Mouse (Mus musculus): ENCODE measurements around the gene Tmem102. TPM values are rescaled to one million over a fixed set of nuclear protein-coding genes. Genes with fewer than 3 reads are reported as not detected.

Tmem102 gene
- total and polyA plus RNA-seq, 3 experiments = 0.08 TPM; not detected in 2

DNA sequence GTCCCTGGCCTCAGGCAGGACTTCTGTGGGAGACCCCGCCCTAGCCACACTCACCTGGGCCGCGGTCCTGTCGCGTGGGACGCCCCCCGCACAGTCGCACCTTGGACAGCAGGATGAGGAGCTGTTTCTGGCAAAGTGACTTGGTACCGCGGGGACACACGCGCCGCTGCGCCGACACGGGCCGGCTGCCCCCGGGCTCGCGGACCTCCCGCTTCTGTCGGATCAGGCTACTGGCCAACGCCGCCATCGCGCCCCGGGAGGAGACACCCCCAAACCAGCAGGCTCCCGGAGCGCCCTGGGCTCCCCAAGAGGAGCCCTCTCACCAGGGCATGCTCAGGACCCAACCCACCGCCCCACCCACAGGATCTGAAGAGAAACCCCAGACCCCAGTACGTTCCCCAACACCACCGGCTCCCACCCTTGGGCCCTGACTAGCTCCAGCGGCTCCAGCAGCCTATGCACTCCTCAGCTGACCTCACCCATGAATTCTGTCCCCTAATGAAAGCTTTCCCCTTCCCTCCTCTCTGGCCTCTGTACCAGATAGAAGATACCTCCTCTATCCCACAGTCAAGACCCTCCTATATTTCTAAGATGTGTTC is 3.9 kb downstream of the Tmem102 start, which contains the start of gene Fgf11:
Gene Fgf11 (minus strand): TSS at position 479 of the 599 bp plus-strand sequence.
- Histone ChIP-seq H3K4me3 (replicated peaks in 1 of 3; ENCODE audit: low read depth in 2 of 3, low read length in 2 of 3, poor library complexity in 1 of 3) (peak within 1 kb of the TSS; percentile 49 to 64 (median 57)), H3K27ac (ENCODE audit: insufficient read depth, low read depth) (no peak within 1 kb of the TSS), H3K9ac (ENCODE audit: insufficient read depth, low read depth) (peak within 1 kb of the TSS; percentile 27; the same call in 1 of the 2 replicates), H3K4me1 (ENCODE audit: control insufficient read depth in 1 of 2, insufficient read depth in 2 of 2) (peaks cover 12 to 57% of the 10 kb centered on the region in 2 experiments), H3K27me3 (replicated peaks) (peaks cover 45% of the 10 kb centered on the region), H3K9me3 (replicated peaks; ENCODE audit: low read length) (peaks cover 22% of the 10 kb centered on the region), H3K79me2 (replicated peaks; ENCODE audit: control insufficient read depth, extremely low read depth, insufficient read depth, poor library complexity, severe bottlenecking) (no peaks in the 10 kb centered on the region), H3K4me2 (ENCODE audit: insufficient read depth, low read depth, poor library complexity, severe bottlenecking) (peak within 1 kb of the TSS; percentile 72), H3K36me3 (replicated peaks in 1 of 2; ENCODE audit: control insufficient read depth in 1 of 2, insufficient read depth in 1 of 2, low read length in 1 of 2) (no peaks in the 10 kb centered on the region)
- no peak for DNase-seq (ENCODE audit: extremely low read depth)
- dilution Hi-C loops (cut with MboI; ENCODE audit: extremely low pct_ligation_motif_present, extremely low pct_unique_long_range_greater_than_20kb, low sequenced_read_pairs) (no loop called here), in situ Hi-C loops (cut with MboI; ENCODE audit: low pct_ligation_motif_present, low pct_unique_long_range_greater_than_20kb, low sequenced_read_pairs) (loop anchor here (5.0 kb wide), 1 partner anchor 76 kb away; the partner anchor contains the start of gene Tmem95)
- TF ChIP-seq USF1 (IDR thresholded peaks at IDR 0.05; ENCODE audit: low read depth, low read length) (no peak), CTCF (conservative IDR thresholded peaks at IDR 0.05 in 1 of 2, IDR thresholded peaks at IDR 0.05 in 1 of 2; ENCODE audit: low read depth in 2 of 2, low read length in 2 of 2) (no peak), ZKSCAN1 (IDR thresholded peaks at IDR 0.05; ENCODE audit: borderline replicate concordance, low read depth, low read length) (no peak), ETS1 (conservative IDR thresholded peaks at IDR 0.05; ENCODE audit: low read depth, low read length) (no peak), SMC3 (IDR thresholded peaks at IDR 0.05; ENCODE audit: low read depth, low read length) (no peak), HCFC1 (IDR thresholded peaks at IDR 0.05; ENCODE audit: low read depth, low read length) (no peak), ZC3H11A (IDR thresholded peaks at IDR 0.05; ENCODE audit: low read depth, low read length) (no peak), MAZ (IDR thresholded peaks at IDR 0.05; ENCODE audit: low read depth, low read length) (no peak), BHLHE40 (IDR thresholded peaks at IDR 0.05; ENCODE audit: low read depth, low read length) (no peak), JUND (conservative IDR thresholded peaks at IDR 0.05; ENCODE audit: low read depth, low read length) (no peak), TCF12 (IDR thresholded peaks at IDR 0.05; ENCODE audit: low read depth, low read length) (no peak), ZNF384 (IDR thresholded peaks at IDR 0.05; ENCODE audit: low read depth, low read length) (no peak), SIN3A (IDR thresholded peaks at IDR 0.05; ENCODE audit: low read length) (no peak)

- peaks cover 43% of the 10 kb centered on the region for H3K27me3 ChIP-seq (replicated peaks)
- DNase-seq (ENCODE audit: extremely low read depth) = peak; percentile 45
- in situ Hi-C loops (cut with MboI; ENCODE audit: low pct_ligation_motif_present, low pct_unique_long_range_greater_than_20kb, low sequenced_read_pairs) (loop anchor here (5.0 kb wide), 1 partner anchor 77 kb away; the partner anchor contains the start of gene Tmem95), dilution Hi-C loops (cut with MboI; ENCODE audit: extremely low pct_ligation_motif_present, extremely low pct_unique_long_range_greater_than_20kb, low sequenced_read_pairs) (no loop called here)
- H3K27ac ChIP-seq (ENCODE audit: insufficient read depth, low read depth) = peak overlapping the region; percentile 8; the same call in 1 of the 2 replicates
- peaks cover 19% of the 10 kb centered on the region for H3K9me3 ChIP-seq (replicated peaks; ENCODE audit: low read length)
- H3K36me3 ChIP-seq (replicated peaks in 1 of 2; ENCODE audit: control insufficient read depth in 1 of 2, insufficient read depth in 1 of 2, low read length in 1 of 2) = no peaks in the 10 kb centered on the region
- no peaks in the 10 kb centered on the region for H3K79me2 ChIP-seq (replicated peaks; ENCODE audit: control insufficient read depth, extremely low read depth, insufficient read depth, poor library complexity, severe bottlenecking)
- peaks cover 12 to 64% of the 10 kb centered on the region in 2 experiments for H3K4me1 ChIP-seq (ENCODE audit: control insufficient read depth in 1 of 2, insufficient read depth in 2 of 2)
- no peak overlapping the region for H3K9ac ChIP-seq (ENCODE audit: insufficient read depth, low read depth)
- H3K4me2 ChIP-seq (ENCODE audit: insufficient read depth, low read depth, poor library complexity, severe bottlenecking) = no peak overlapping the region
- H3K4me3 ChIP-seq (replicated peaks in 1 of 3; ENCODE audit: low read depth in 2 of 3, low read length in 2 of 3, poor library complexity in 1 of 3) = peak overlapping the region; percentile 41 to 64 (median 49)
- TF ChIP-seq MAX (IDR thresholded peaks at IDR 0.05; ENCODE audit: low read length) (peak; percentile 20; the same call in 1 of the 2 replicates), USF1 (IDR thresholded peaks at IDR 0.05; ENCODE audit: low read depth, low read length) (peak; percentile 44), TCF12 (IDR thresholded peaks at IDR 0.05; ENCODE audit: low read depth, low read length) (0 out of 2 replicates have a peak, but pooled peaks have one; percentile 3), ZKSCAN1 (IDR thresholded peaks at IDR 0.05; ENCODE audit: borderline replicate concordance, low read depth, low read length) (no peak)
Measured at GRCm38 (mm10) chr11:69800392-69801197, 4.8 kb downstream of the Tmem102 start.
